Mouse (Mus musculus) right cerebral cortex, postnatal 36 days (tissue): ENCODE results near the gene Phf13.

Experiments used
- DNase-seq, 2 experiments: peaks; one replicate each; pipeline ENCODE4 v3.0.0; 2022; ENCODE audit warnings: low spot score in 2 of 2, mixed read lengths in 1 of 2

Phf13 gene

GRCm38 (mm10) chr4:151948497-151949471 lies 47.3 kb downstream of the Phf13 start:
- no peak for DNase-seq

- DNase-seq = no peak
Observed at GRCm38 (mm10) chr4:151946211-151946610, 49.8 kb downstream of the Phf13 start.
